Mouse (Mus musculus): ENCODE results near the gene Adcy9.

DNA sequence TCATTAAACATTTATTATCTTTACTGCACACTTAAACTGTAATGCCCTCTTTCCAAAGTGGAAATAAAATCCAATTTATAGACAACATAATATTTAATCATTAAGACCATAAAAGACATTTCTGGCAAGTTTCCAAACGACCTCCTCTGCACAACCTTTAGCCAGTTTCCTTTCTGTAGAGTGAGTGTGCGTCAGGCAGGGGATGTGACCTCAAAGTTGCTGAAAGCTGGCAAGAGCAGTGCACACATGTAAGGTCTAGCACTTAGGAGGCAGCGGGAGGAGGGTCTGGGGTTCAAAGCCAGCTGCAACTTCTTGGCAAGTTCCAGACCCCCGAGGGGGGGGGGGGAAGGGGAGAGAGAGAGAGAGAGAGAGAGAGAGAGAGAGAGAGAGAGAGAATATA lies 83.0 kb downstream of the Adcy9 start:
- TF ChIP-seq CTCF (IDR thresholded peaks at IDR 0.05; ENCODE audit: low read depth) (no peak), EP300 (IDR thresholded peaks at IDR 0.05; ENCODE audit: low read depth) (no peak)
